18 mouse cellular contexts compared by ENCODE assay signal in the genomic region with DNA sequence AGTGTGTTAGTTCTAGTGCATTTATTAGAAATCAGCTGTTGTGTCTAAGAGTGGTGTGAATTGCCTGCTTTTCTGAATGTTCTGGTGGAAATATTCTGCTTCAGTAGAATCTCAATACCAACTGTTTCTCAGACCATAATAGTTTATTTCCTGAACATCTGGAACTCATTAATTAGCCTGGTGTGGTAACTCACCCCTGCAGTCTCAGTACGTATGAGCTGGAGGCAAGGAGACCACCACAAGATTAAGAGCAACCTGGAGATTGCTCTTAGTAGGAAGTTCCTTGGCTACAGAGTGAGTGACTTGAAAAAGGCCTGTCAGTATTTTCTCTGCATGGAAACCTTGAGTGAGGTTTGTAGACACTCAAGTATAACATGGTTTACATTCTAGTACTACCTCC.
"Had no signal": no experiment of that assay in that cellular context is flagged by ENCODE, and none has a peak within 500 bp of the region (broad histone marks: within the 10 kb centered on the region; RNA-seq: fewer than 3 reads in every experiment).

No protein-coding gene starts in this region.

- H3K9me3 ChIP-seq: midbrain, embryonic 10.5 days; midbrain, embryonic 12.5 days; neural tube, embryonic 13.5 days; neural tube, embryonic 15.5 days had no signal

- H3K27me3 ChIP-seq: midbrain, embryonic 12.5 days; neural tube, embryonic 13.5 days; neural tube, embryonic 15.5 days had no signal

- H3K27ac ChIP-seq: midbrain, embryonic 10.5 days; midbrain, embryonic 12.5 days; neural tube, embryonic 13.5 days; neural tube, embryonic 15.5 days had no signal

- H3K4me3 ChIP-seq: midbrain, embryonic 10.5 days; midbrain, embryonic 12.5 days; myocyte; neural tube, embryonic 13.5 days; neural tube, embryonic 15.5 days had no signal

- ATAC-seq: midbrain, embryonic 16.5 days had no signal

- H3K4me1 ChIP-seq: midbrain, embryonic 10.5 days; midbrain, embryonic 12.5 days had no signal

- H3K9ac ChIP-seq: lung, embryonic 14.5 days; midbrain, embryonic 12.5 days; neural tube, embryonic 13.5 days; neural tube, embryonic 15.5 days had no signal

- H3K36me3 ChIP-seq: midbrain, embryonic 10.5 days; midbrain, embryonic 12.5 days; neural tube, embryonic 13.5 days; neural tube, embryonic 15.5 days had no signal

- H3K4me2 ChIP-seq: lung, embryonic 14.5 days; midbrain, embryonic 12.5 days; neural tube, embryonic 13.5 days; neural tube, embryonic 15.5 days had no signal

- DNase-seq: lung, embryonic 14.5 days; lung, postnatal 10 days; lung, postnatal 4 days; midbrain, embryonic 14.5 days; retina, postnatal 1 day; right cerebral cortex, adult 18-20 months; right cerebral cortex, postnatal 25 days; right cerebral cortex, postnatal 4 days; spleen, adult 18-20 months; thymus, adult 18-20 months; thymus, postnatal 14 days; thymus, postnatal 4 days had no signal
